Mouse (Mus musculus) lung, postnatal 14 days (tissue): ENCODE measurements at regions not wholly inside any gene's neighbourhood (a gene's known extent, or its start where the extent isn't known, plus 50 kb on each side); places are given as distances from the start of the nearest gene placed in this dataset.

Experiments used
- DNase-seq: peaks from one replicate; pipeline ENCODE4 v3.0.0; 2021

- DNase-seq, result no peak
Observed at GRCm38 (mm10) chr15:68435961-68436360, 1935.3 kb upstream of the Lrrc6 start.

GRCm38 (mm10) chr15:68431251-68431650 lies 1930.5 kb upstream of the Lrrc6 start:
- DNase-seq, result no peak

- DNase-seq, result peak; percentile 34
Observed at GRCm38 (mm10) chr15:68430486-68430885, 1929.8 kb upstream of the Lrrc6 start.

- DNase-seq, result peak; percentile 57
Observed at GRCm38 (mm10) chr15:68428444-68429228, 1927.9 kb upstream of the Lrrc6 start.

- DNase-seq, result no peak
Observed at GRCm38 (mm10) chr15:68417142-68417541, 1916.4 kb upstream of the Lrrc6 start.

GRCm38 (mm10) chr15:68415401-68415925 lies 1914.8 kb upstream of the Lrrc6 start:
- peak; percentile 65 for DNase-seq

GRCm38 (mm10) chr15:68414047-68414446 lies 1913.3 kb upstream of the Lrrc6 start:
- peak; percentile 64 for DNase-seq

- no peak for DNase-seq
Observed at GRCm38 (mm10) chr15:68412697-68413096, 1912.0 kb upstream of the Lrrc6 start.

GRCm38 (mm10) chr15:68412156-68412555 lies 1911.4 kb upstream of the Lrrc6 start:
- no peak for DNase-seq

GRCm38 (mm10) chr15:68403554-68404070 lies 1902.9 kb upstream of the Lrrc6 start:
- DNase-seq, result no peak

- DNase-seq, result no peak
Observed at GRCm38 (mm10) chr15:68401726-68402125, 1901.0 kb upstream of the Lrrc6 start.

- DNase-seq, result no peak
Observed at GRCm38 (mm10) chr15:68401006-68401405, 1900.3 kb upstream of the Lrrc6 start.

GRCm38 (mm10) chr15:68396566-68396965 lies 1895.9 kb upstream of the Lrrc6 start:
- DNase-seq, result no peak

GRCm38 (mm10) chr15:68394749-68395148 lies 1894.0 kb upstream of the Lrrc6 start:
- peak; percentile 50 for DNase-seq

- DNase-seq, result no peak
Observed at GRCm38 (mm10) chr15:68394157-68394556, 1893.4 kb upstream of the Lrrc6 start.

- no peak for DNase-seq
Observed at GRCm38 (mm10) chr15:68391737-68392136, 1891.0 kb upstream of the Lrrc6 start.

GRCm38 (mm10) chr15:68389855-68390254 lies 1889.1 kb upstream of the Lrrc6 start:
- no peak for DNase-seq

GRCm38 (mm10) chr15:68387349-68388065 lies 1886.8 kb upstream of the Lrrc6 start:
- no peak for DNase-seq

GRCm38 (mm10) chr15:68384571-68385335 lies 1884.0 kb upstream of the Lrrc6 start:
- DNase-seq, result no peak

- DNase-seq, result no peak
Observed at GRCm38 (mm10) chr15:68375166-68375565, 1874.5 kb upstream of the Lrrc6 start.

- DNase-seq, result no peak
Observed at GRCm38 (mm10) chr15:68366816-68367215, 1866.1 kb upstream of the Lrrc6 start.

- peak; percentile 100 for DNase-seq
Observed at GRCm38 (mm10) chr15:68363058-68363735, 1862.5 kb upstream of the Lrrc6 start.
